Mouse (Mus musculus) midbrain, embryonic 16.5 days (tissue): ENCODE measurements around the gene Scd3. TPM values are rescaled to one million over a fixed set of nuclear protein-coding genes. Genes with fewer than 3 reads are reported as not detected.
A peak's percentile ranks its signal among the peaks of the same experiment; 100 is the strongest.

Experiments used
- ATAC-seq: fragments of 200-750 bp; cut with Nextera tagmentation; 2 replicates; pipeline ENCODE4 v1.8.0; 2017; ENCODE audit warnings: moderate TSS enrichment
- H3K27ac ChIP-seq: fragments of 300-500 bp; sonication (generic); 2 replicates; pipeline ENCODE4 v1.5.1; 2014; ENCODE audit warnings: mild to moderate bottlenecking, low read length, mixed read lengths
- H3K27me3 ChIP-seq: fragments of 300-500 bp; sonication (generic); 2 replicates; pipeline ENCODE4 v1.6.1; 2014; ENCODE audit warnings: low read depth, low read length, mixed read lengths; ENCODE audit not compliant: control insufficient read depth, insufficient read depth
- H3K36me3 ChIP-seq: fragments of 300-500 bp; sonication (generic); 2 replicates; pipeline ENCODE4 v1.6.1; 2014; ENCODE audit warnings: mild to moderate bottlenecking, low read length, moderate library complexity, mixed read lengths; ENCODE audit not compliant: control insufficient read depth, insufficient read depth
- H3K4me1 ChIP-seq: fragments of 300-500 bp; sonication (generic); 2 replicates; pipeline ENCODE4 v1.6.1; 2014; ENCODE audit warnings: mild to moderate bottlenecking, low read length, mixed read lengths; ENCODE audit not compliant: control insufficient read depth, insufficient read depth
- H3K4me2 ChIP-seq: fragments of 300-500 bp; sonication (generic); 2 replicates; pipeline ENCODE4 v1.6.1; 2014; ENCODE audit warnings: mild to moderate bottlenecking, low read length, mixed read lengths
- H3K4me3 ChIP-seq: fragments of 300-500 bp; sonication (generic); 2 replicates; pipeline ENCODE4 v1.5.1; 2014; ENCODE audit warnings: low read depth, mild to moderate bottlenecking, low read length, moderate library complexity, mixed read lengths
- H3K9ac ChIP-seq: fragments of 300-500 bp; sonication (generic); 2 replicates; pipeline ENCODE4 v1.6.1; 2014; ENCODE audit warnings: low read depth, low read length, mixed read lengths
- H3K9me3 ChIP-seq: fragments of 300-500 bp; sonication (generic); replicated peaks from 2 replicates; pipeline ENCODE4 v1.6.1; 2014; ENCODE audit warnings: mild to moderate bottlenecking, low read length, mixed read lengths; ENCODE audit not compliant: control insufficient read depth, poor library complexity, severe bottlenecking
- WGBS: fragments of 180-500 bp; shearing (Covaris S2); extraction: QIAGEN DNeasy Blood & Tissue Kit; methylation state at CpG from one replicate; pipeline ENCODE4 v1.1.7; 2014; 5-methylcytosine and 5-hydroxymethylcytosine counted together
- polyA plus RNA-seq: library from polyadenylated mRNA; unstranded; fragments of >200 nt; fragmentation: Nextera tagmentation; extraction: Ambion mirVana; gene quantifications from 2 replicates; pipeline ENCODE4 v1.2.1, GENCODE M21; 2015

The Scd3 gene
- polyA plus RNA-seq, 1 experiment from 2014 or later, result 6.9 TPM

- Histone ChIP-seq H3K36me3 (no peaks in the 10 kb centered on the region), H3K9ac (no peak overlapping the region), H3K27me3 (no peaks in the 10 kb centered on the region), H3K4me1 (no peaks in the 10 kb centered on the region), H3K9me3 (no peaks in the 10 kb centered on the region), H3K4me3 (no peak overlapping the region), H3K4me2 (no peak overlapping the region), H3K27ac (no peak overlapping the region)
- ATAC-seq, result no peak
- WGBS, result 81% methylated on average over 3 of the region's 3 CpGs
Observed at GRCm38 (mm10) chr19:44217958-44218525, 15.0 kb downstream of the Scd3 start.

- no peaks in the 10 kb centered on the region for H3K4me1 ChIP-seq
- H3K27ac ChIP-seq, result no peak overlapping the region
- H3K4me3 ChIP-seq, result no peak overlapping the region
- H3K9me3 ChIP-seq, result no peaks in the 10 kb centered on the region
- no peaks in the 10 kb centered on the region for H3K27me3 ChIP-seq
- H3K4me2 ChIP-seq, result no peak overlapping the region
- WGBS, result 94% methylated on average over 5 of the region's 5 CpGs
- no peaks in the 10 kb centered on the region for H3K36me3 ChIP-seq
- H3K9ac ChIP-seq, result no peak overlapping the region
- ATAC-seq, result no peak
Observed at GRCm38 (mm10) chr19:44225728-44226127, 22.7 kb downstream of the Scd3 start.

- ATAC-seq, result no peak
- Histone ChIP-seq H3K9ac (no peak overlapping the region), H3K36me3 (no peaks in the 10 kb centered on the region), H3K27ac (no peak overlapping the region), H3K4me3 (no peak overlapping the region), H3K9me3 (no peaks in the 10 kb centered on the region), H3K4me1 (no peaks in the 10 kb centered on the region), H3K4me2 (no peak overlapping the region), H3K27me3 (no peaks in the 10 kb centered on the region)
- WGBS, result 76% methylated on average over 2 of the region's 2 CpGs
Observed at GRCm38 (mm10) chr19:44229776-44230175, 26.7 kb downstream of the Scd3 start.

- H3K4me2 ChIP-seq, result no peak overlapping the region
- WGBS, result 83% methylated on average over 3 of the region's 3 CpGs
- no peak overlapping the region for H3K9ac ChIP-seq
- no peaks in the 10 kb centered on the region for H3K9me3 ChIP-seq
- H3K27ac ChIP-seq, result no peak overlapping the region
- H3K27me3 ChIP-seq, result no peaks in the 10 kb centered on the region
- no peak overlapping the region for H3K4me3 ChIP-seq
- ATAC-seq, result no peak
- H3K4me1 ChIP-seq, result no peaks in the 10 kb centered on the region
- H3K36me3 ChIP-seq, result no peaks in the 10 kb centered on the region
Observed at GRCm38 (mm10) chr19:44230212-44230611, 27.1 kb downstream of the Scd3 start.

- Histone ChIP-seq H3K4me3 (no peak overlapping the region), H3K4me1 (no peaks in the 10 kb centered on the region), H3K27me3 (no peaks in the 10 kb centered on the region), H3K9ac (no peak overlapping the region), H3K9me3 (no peaks in the 10 kb centered on the region), H3K4me2 (no peak overlapping the region), H3K36me3 (no peaks in the 10 kb centered on the region), H3K27ac (no peak overlapping the region)
- WGBS, result 92% methylated on average over 4 of the region's 4 CpGs
- ATAC-seq, result no peak
Observed at GRCm38 (mm10) chr19:44231608-44232151, 28.6 kb downstream of the Scd3 start.

GRCm38 (mm10) chr19:44237471-44238006 is 34.5 kb downstream of the Scd3 start:
- no peak overlapping the region; the same call in 1 of the 2 replicates for H3K9ac ChIP-seq

GRCm38 (mm10) chr19:44238906-44239305 is 35.8 kb downstream of the Scd3 start:
- Histone ChIP-seq H3K4me2 (no peak overlapping the region), H3K27me3 (no peaks in the 10 kb centered on the region), H3K4me3 (no peak overlapping the region), H3K9ac (no peak overlapping the region), H3K36me3 (no peaks in the 10 kb centered on the region), H3K4me1 (peaks cover 2% of the 10 kb centered on the region; the same call in 1 of the 2 replicates), H3K9me3 (no peaks in the 10 kb centered on the region), H3K27ac (no peak overlapping the region)
- WGBS, result 73% methylated on average over 2 of the region's 2 CpGs
- ATAC-seq, result no peak

More at GRCm38 (mm10) chr19:44237471-44238006, 34.5 kb downstream of the Scd3 start:
- no peaks in the 10 kb centered on the region for H3K36me3 ChIP-seq
- peak overlapping the region; percentile 49 for H3K4me2 ChIP-seq
- H3K4me3 ChIP-seq, result peak overlapping the region; percentile 24
- peaks cover 2% of the 10 kb centered on the region; the same call in 1 of the 2 replicates for H3K4me1 ChIP-seq
- peak overlapping the region; percentile 51; the same call in 1 of the 2 replicates for H3K27ac ChIP-seq
- no peaks in the 10 kb centered on the region for H3K9me3 ChIP-seq
- ATAC-seq, result peak; percentile 25
- 16% methylated on average over 19 of the region's 19 CpGs for WGBS
- no peaks in the 10 kb centered on the region for H3K27me3 ChIP-seq

- WGBS, result under 1% methylated on average over 5 of the region's 5 CpGs
- Histone ChIP-seq H3K9ac (no peak overlapping the region), H3K4me2 (no peak overlapping the region), H3K9me3 (no peaks in the 10 kb centered on the region), H3K4me1 (peaks cover 21% of the 10 kb centered on the region), H3K27ac (no peak overlapping the region), H3K27me3 (no peaks in the 10 kb centered on the region), H3K4me3 (no peak overlapping the region), H3K36me3 (no peaks in the 10 kb centered on the region)
- no peak for ATAC-seq
Observed at GRCm38 (mm10) chr19:44245761-44246171, 42.7 kb downstream of the Scd3 start.

- Histone ChIP-seq H3K9ac (no peak overlapping the region), H3K9me3 (no peaks in the 10 kb centered on the region), H3K27ac (no peak overlapping the region), H3K27me3 (no peaks in the 10 kb centered on the region), H3K4me2 (peak overlapping the region; percentile 87; the same call in 1 of the 2 replicates), H3K4me3 (no peak overlapping the region), H3K4me1 (peaks cover 21% of the 10 kb centered on the region), H3K36me3 (no peaks in the 10 kb centered on the region)
- ATAC-seq, result no peak
- 32% methylated on average over 11 of the region's 11 CpGs for WGBS
Observed at GRCm38 (mm10) chr19:44246341-44246911, 43.4 kb downstream of the Scd3 start.
